Mouse (Mus musculus) limb, embryonic 13.5 days (tissue): Measurements from ENCODE around the gene Twf1. TPM values are rescaled to one million over a fixed set of nuclear protein-coding genes. Genes with fewer than 3 reads are reported as not detected.

Source experiments
- ATAC-seq: fragments of 200-750 bp; cut with Nextera tagmentation; 2 replicates; pipeline ENCODE4 v1.8.0; 2017; ENCODE audit warnings: low read depth, moderate number of reproducible peaks, moderate TSS enrichment; ENCODE audit not compliant: low FRiP score
- H3K27ac ChIP-seq: fragments of 300-500 bp; sonication (generic); 2 replicates; pipeline ENCODE4 v1.5.1; 2015; ENCODE audit warnings: inconsistent platforms, mild to moderate bottlenecking, moderate library complexity
- H3K27me3 ChIP-seq: fragments of 300-500 bp; sonication (generic); 2 replicates; pipeline ENCODE4 v1.6.1; 2015; ENCODE audit warnings: mild to moderate bottlenecking, inconsistent platforms
- H3K36me3 ChIP-seq: fragments of 300-500 bp; sonication (generic); 2 replicates; pipeline ENCODE4 v1.6.1; 2015; ENCODE audit warnings: inconsistent platforms, mild to moderate bottlenecking, moderate library complexity
- H3K4me1 ChIP-seq: fragments of 300-500 bp; sonication (generic); 2 replicates; pipeline ENCODE4 v1.6.1; 2015; ENCODE audit warnings: inconsistent platforms
- H3K4me2 ChIP-seq: fragments of 300-500 bp; sonication (generic); replicated peaks from 2 replicates; pipeline ENCODE4 v1.6.1; 2015; ENCODE audit warnings: inconsistent platforms, mild to moderate bottlenecking, moderate library complexity
- H3K4me3 ChIP-seq: fragments of 300-500 bp; sonication (generic); 2 replicates; pipeline ENCODE4 v1.5.1; 2015; ENCODE audit warnings: moderate library complexity, mild to moderate bottlenecking, inconsistent platforms
- H3K9ac ChIP-seq: fragments of 300-500 bp; sonication (generic); 2 replicates; pipeline ENCODE4 v1.6.1; 2015; ENCODE audit warnings: mild to moderate bottlenecking, inconsistent platforms
- H3K9me3 ChIP-seq: fragments of 300-500 bp; sonication (generic); 2 replicates; pipeline ENCODE4 v1.6.1; 2016; ENCODE audit warnings: inconsistent platforms
- WGBS: fragments of 180-500 bp; shearing (Covaris S2); methylation state at CpG from one replicate; pipeline ENCODE4 v1.1.7; 2015; 5-methylcytosine and 5-hydroxymethylcytosine counted together
- polyA plus RNA-seq: library from polyadenylated mRNA; unstranded; fragments of >200 nt; fragmentation: Nextera tagmentation; extraction: Ambion mirVana; gene quantifications from 2 replicates; pipeline ENCODE4 v1.2.1, GENCODE M21; 2015

Gene Twf1
- polyA plus RNA-seq: 70.5 and 71.1 TPM in 2 replicates

GRCm38 (mm10) chr15:94589219-94590075 lies at the start of gene Twf1:
Gene Twf1, minus strand, starts transcription at chr15:94589889.
- peak within 1 kb of the TSS; percentile 72 for H3K4me2 ChIP-seq
- H3K27me3 ChIP-seq: no peaks in the 10 kb centered on the region
- peaks cover 12% of the 10 kb centered on the region for H3K4me1 ChIP-seq
- peak; percentile 99 for ATAC-seq
- peak within 1 kb of the TSS; percentile 70 for H3K27ac ChIP-seq
- WGBS: under 1% methylated on average over 69 of the region's 70 CpGs
- no peaks in the 10 kb centered on the region for H3K9me3 ChIP-seq
- H3K9ac ChIP-seq: peak within 1 kb of the TSS; percentile 95
- peak within 1 kb of the TSS; percentile 97 for H3K4me3 ChIP-seq
- peaks cover 18% of the 10 kb centered on the region for H3K36me3 ChIP-seq

GRCm38 (mm10) chr15:94639126-94639525 lies 49.4 kb upstream of the Twf1 start:
- 77% methylated on average over 2 of the region's 2 CpGs for WGBS
- H3K9ac ChIP-seq: no peak overlapping the region

GRCm38 (mm10) chr15:94638207-94638606 lies 48.5 kb upstream of the Twf1 start:
- Histone ChIP-seq H3K27me3 (no peaks in the 10 kb centered on the region), H3K36me3 (no peaks in the 10 kb centered on the region), H3K9me3 (no peaks in the 10 kb centered on the region), H3K9ac (no peak overlapping the region), H3K4me1 (no peaks in the 10 kb centered on the region), H3K4me2 (no peak overlapping the region), H3K27ac (no peak overlapping the region), H3K4me3 (no peak overlapping the region)
- WGBS: 77% methylated on average over 2 of the region's 2 CpGs
- ATAC-seq: no peak

More at GRCm38 (mm10) chr15:94639126-94639525, 49.4 kb upstream of the Twf1 start:
- H3K27ac ChIP-seq: no peak overlapping the region
- H3K36me3 ChIP-seq: no peaks in the 10 kb centered on the region
- H3K4me2 ChIP-seq: no peak overlapping the region
- no peak for ATAC-seq
- H3K4me3 ChIP-seq: no peak overlapping the region
- no peaks in the 10 kb centered on the region for H3K4me1 ChIP-seq
- H3K9me3 ChIP-seq: no peaks in the 10 kb centered on the region
- H3K27me3 ChIP-seq: no peaks in the 10 kb centered on the region

GRCm38 (mm10) chr15:94634524-94634923 lies 44.8 kb upstream of the Twf1 start:
- no peak overlapping the region for H3K27ac ChIP-seq
- no peak overlapping the region for H3K4me3 ChIP-seq
- H3K4me2 ChIP-seq: no peak overlapping the region
- H3K27me3 ChIP-seq: peaks cover 19% of the 10 kb centered on the region
- H3K36me3 ChIP-seq: no peaks in the 10 kb centered on the region
- H3K4me1 ChIP-seq: no peaks in the 10 kb centered on the region
- no peak overlapping the region for H3K9ac ChIP-seq
- ATAC-seq: 0 out of 2 replicates have a peak, but pooled peaks have one; percentile 69
- H3K9me3 ChIP-seq: no peaks in the 10 kb centered on the region
- WGBS: 66% methylated on average over 11 of the region's 11 CpGs

GRCm38 (mm10) chr15:94630553-94630952 lies 40.9 kb upstream of the Twf1 start:
- 83% methylated on average over 4 of the region's 4 CpGs for WGBS
- no peak for ATAC-seq

GRCm38 (mm10) chr15:94628830-94629601 lies 39.3 kb upstream of the Twf1 start, which contains the start of gene Tmem117:
Gene Tmem117, plus strand, starts transcription at chr15:94629232.
- Histone ChIP-seq H3K36me3 (no peaks in the 10 kb centered on the region), H3K9me3 (no peaks in the 10 kb centered on the region), H3K27me3 (peaks cover 34% of the 10 kb centered on the region), H3K4me2 (peak within 1 kb of the TSS; percentile 99), H3K4me3 (peak within 1 kb of the TSS; percentile 69), H3K4me1 (no peaks in the 10 kb centered on the region), H3K9ac (peak within 1 kb of the TSS; percentile 81), H3K27ac (no peak within 1 kb of the TSS)
- WGBS: under 1% methylated on average over 82 of the region's 96 CpGs
- ATAC-seq: peak; percentile 77

More at GRCm38 (mm10) chr15:94630553-94630952, 40.9 kb upstream of the Twf1 start:
- H3K36me3 ChIP-seq: no peaks in the 10 kb centered on the region
- no peaks in the 10 kb centered on the region for H3K9me3 ChIP-seq
- H3K27ac ChIP-seq: no peak overlapping the region
- no peak overlapping the region for H3K9ac ChIP-seq
- no peak overlapping the region for H3K4me2 ChIP-seq
- H3K4me1 ChIP-seq: no peaks in the 10 kb centered on the region
- H3K4me3 ChIP-seq: no peak overlapping the region
- H3K27me3 ChIP-seq: peaks cover 34% of the 10 kb centered on the region

- 47% methylated on average over 2 of the region's 2 CpGs for WGBS
- ATAC-seq: 0 out of 2 replicates have a peak, but pooled peaks have one; percentile 2
- H3K27me3 ChIP-seq: peaks cover 34% of the 10 kb centered on the region
Observed at GRCm38 (mm10) chr15:94628463-94628829, 38.8 kb upstream of the Twf1 start.

GRCm38 (mm10) chr15:94620909-94621308 lies 31.2 kb upstream of the Twf1 start:
- Histone ChIP-seq H3K27me3 (no peaks in the 10 kb centered on the region), H3K9me3 (no peaks in the 10 kb centered on the region), H3K4me3 (no peak overlapping the region), H3K36me3 (no peaks in the 10 kb centered on the region), H3K4me1 (no peaks in the 10 kb centered on the region), H3K4me2 (no peak overlapping the region), H3K27ac (no peak overlapping the region), H3K9ac (no peak overlapping the region)
- no peak for ATAC-seq

More at GRCm38 (mm10) chr15:94628463-94628829, 38.8 kb upstream of the Twf1 start:
- peak overlapping the region; percentile 99 for H3K4me2 ChIP-seq
- no peaks in the 10 kb centered on the region for H3K36me3 ChIP-seq
- no peaks in the 10 kb centered on the region for H3K9me3 ChIP-seq
- H3K4me1 ChIP-seq: no peaks in the 10 kb centered on the region
- H3K27ac ChIP-seq: no peak overlapping the region
- H3K9ac ChIP-seq: peak overlapping the region; percentile 81
- peak overlapping the region; percentile 69 for H3K4me3 ChIP-seq

- no peak overlapping the region for H3K4me3 ChIP-seq
- H3K4me1 ChIP-seq: no peaks in the 10 kb centered on the region
- H3K27me3 ChIP-seq: no peaks in the 10 kb centered on the region
- WGBS: 88% methylated on average over 11 of the region's 11 CpGs
- no peak overlapping the region for H3K9ac ChIP-seq
- H3K4me2 ChIP-seq: no peak overlapping the region
- no peak for ATAC-seq
- H3K9me3 ChIP-seq: no peaks in the 10 kb centered on the region
- H3K27ac ChIP-seq: no peak overlapping the region
- no peaks in the 10 kb centered on the region for H3K36me3 ChIP-seq
Observed at GRCm38 (mm10) chr15:94616036-94616435, 26.3 kb upstream of the Twf1 start.

GRCm38 (mm10) chr15:94607768-94608167 lies 18.1 kb upstream of the Twf1 start:
- H3K4me3 ChIP-seq: no peak overlapping the region
- ATAC-seq: no peak
- H3K9me3 ChIP-seq: no peaks in the 10 kb centered on the region
- H3K36me3 ChIP-seq: no peaks in the 10 kb centered on the region
- 90% methylated on average over 8 of the region's 8 CpGs for WGBS
- no peak overlapping the region for H3K4me2 ChIP-seq
- no peak overlapping the region for H3K9ac ChIP-seq
- H3K27me3 ChIP-seq: no peaks in the 10 kb centered on the region
- no peaks in the 10 kb centered on the region for H3K4me1 ChIP-seq
- H3K27ac ChIP-seq: no peak overlapping the region

- no peaks in the 10 kb centered on the region for H3K36me3 ChIP-seq
- H3K4me3 ChIP-seq: no peak overlapping the region
- no peak overlapping the region for H3K9ac ChIP-seq
- H3K4me2 ChIP-seq: no peak overlapping the region
- 56% methylated on average over 3 of the region's 3 CpGs for WGBS
- ATAC-seq: no peak
- no peaks in the 10 kb centered on the region for H3K4me1 ChIP-seq
- no peaks in the 10 kb centered on the region for H3K27me3 ChIP-seq
- H3K27ac ChIP-seq: no peak overlapping the region
- H3K9me3 ChIP-seq: no peaks in the 10 kb centered on the region
Observed at GRCm38 (mm10) chr15:94602441-94602840, 12.8 kb upstream of the Twf1 start.

- 16% methylated on average over 3 of the region's 3 CpGs for WGBS
- H3K4me2 ChIP-seq: no peak overlapping the region
- H3K4me1 ChIP-seq: no peaks in the 10 kb centered on the region
- no peaks in the 10 kb centered on the region for H3K9me3 ChIP-seq
- no peak for ATAC-seq
- H3K36me3 ChIP-seq: no peaks in the 10 kb centered on the region
- H3K4me3 ChIP-seq: no peak overlapping the region
- H3K9ac ChIP-seq: no peak overlapping the region
- no peak overlapping the region for H3K27ac ChIP-seq
- H3K27me3 ChIP-seq: no peaks in the 10 kb centered on the region
Observed at GRCm38 (mm10) chr15:94601339-94601738, 11.7 kb upstream of the Twf1 start.
